Mouse (Mus musculus): ENCODE measurements around the gene Plet1. TPM values are rescaled to one million over a fixed set of nuclear protein-coding genes. Genes with fewer than 3 reads are reported as not detected.

Gene Plet1
- under 1 TPM in 2 of 4 experiments, not detected in 2; 0.36 to 0.39 TPM for total RNA-seq (2022)

DNA sequence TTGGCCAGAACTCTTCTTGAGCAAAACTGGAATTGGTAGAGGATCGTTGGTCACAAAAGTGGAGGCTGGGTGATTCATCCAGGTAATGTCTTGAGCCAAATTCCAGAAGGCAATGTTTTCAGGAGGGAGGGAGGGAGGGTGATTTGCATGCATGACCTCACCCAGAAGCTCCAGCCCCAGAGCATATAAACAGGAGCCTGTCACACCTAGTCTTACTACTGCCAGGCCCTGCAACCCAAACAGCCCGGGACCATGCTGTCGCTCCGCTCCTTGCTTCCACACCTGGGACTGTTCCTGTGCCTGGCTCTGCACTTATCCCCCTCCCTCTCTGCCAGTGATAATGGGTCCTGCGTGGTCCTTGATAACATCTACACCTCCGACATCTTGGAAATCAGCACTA, at the start of gene Plet1:
TSS of gene Plet1 (plus strand) at position 215 of the 400 bp plus-strand sequence.
- no peak for DNase-seq (ENCODE audit: low spot score in 2 of 2)

DNA sequence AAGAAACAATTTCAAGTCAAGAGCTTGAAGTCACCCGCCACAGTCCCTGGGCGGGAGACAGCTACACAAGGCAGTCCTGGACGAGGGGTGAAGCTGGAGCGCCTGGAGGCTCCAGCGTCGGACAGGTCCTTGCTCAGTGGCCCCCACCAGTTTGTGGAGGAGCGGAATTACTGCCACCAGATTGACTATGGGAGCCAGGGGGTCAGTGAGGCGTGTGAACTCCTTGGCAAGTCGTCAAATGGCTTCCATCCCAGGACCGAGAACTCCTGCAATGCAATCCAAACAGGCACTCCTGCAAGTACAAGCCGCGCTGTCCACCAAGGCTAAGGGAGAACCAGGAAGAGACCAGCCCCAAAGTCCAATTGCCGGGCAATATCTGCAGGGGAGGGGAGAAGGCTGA, 45.3 kb upstream of the Plet1 start:
- peak in 1 of 2 experiments; percentile 29 for DNase-seq (ENCODE audit: low spot score in 2 of 2)

GRCm38 (mm10) chr9:50451456-50452218, 42.7 kb upstream of the Plet1 start:
- peak; percentile 67 to 74 for DNase-seq (ENCODE audit: low spot score in 2 of 2)

DNA sequence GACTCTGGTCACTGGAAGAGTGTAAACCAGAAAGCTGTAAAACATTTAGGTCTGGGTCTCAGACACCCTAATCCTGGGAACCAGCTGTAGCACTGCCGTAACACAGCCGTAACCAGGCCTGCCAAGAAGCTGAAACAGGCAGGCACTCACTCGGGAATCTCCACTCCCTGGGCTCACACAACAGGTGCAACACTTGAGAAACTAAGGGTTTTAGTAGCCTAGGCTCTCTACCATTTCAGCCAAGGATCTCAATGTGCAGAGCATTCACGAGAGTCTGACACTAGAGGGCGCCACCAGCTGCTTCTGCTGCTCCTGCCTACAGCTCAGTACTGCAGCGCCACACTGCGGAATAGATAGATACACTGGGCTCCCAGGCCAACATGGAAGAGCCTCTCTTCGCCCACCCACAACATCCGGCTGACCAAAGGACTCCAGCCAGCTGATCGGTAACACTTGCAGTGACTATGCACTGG, 42.0 kb upstream of the Plet1 start:
- DNase-seq (ENCODE audit: low spot score in 2 of 2), result peak; percentile 73 to 88

DNA sequence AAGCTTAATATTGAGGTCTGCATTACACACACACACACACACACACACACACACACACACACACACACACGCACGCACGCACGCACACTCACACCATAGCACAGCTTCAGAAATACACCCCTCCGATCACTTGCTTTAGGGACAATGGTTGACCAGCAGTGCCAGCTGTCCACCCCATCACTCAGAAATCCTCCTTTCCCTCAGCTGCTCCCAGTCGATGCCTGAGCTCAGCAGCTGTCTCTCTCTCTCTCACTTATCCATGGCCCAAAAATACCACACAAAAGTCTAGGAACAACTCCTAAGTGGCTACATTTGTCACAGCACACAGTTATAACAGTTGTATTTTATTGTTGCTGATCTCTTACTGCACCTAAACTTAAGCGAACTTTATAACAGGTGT, 36.7 kb upstream of the Plet1 start:
- no peak for DNase-seq (ENCODE audit: low spot score in 2 of 2)

GRCm38 (mm10) chr9:50459537-50459936, 34.8 kb upstream of the Plet1 start:
- no peak for DNase-seq (ENCODE audit: low spot score in 2 of 2)

- peak; percentile 19 to 75 for DNase-seq (ENCODE audit: low spot score in 2 of 2)
Observed at GRCm38 (mm10) chr9:50462494-50463204, 31.7 kb upstream of the Plet1 start.

DNA sequence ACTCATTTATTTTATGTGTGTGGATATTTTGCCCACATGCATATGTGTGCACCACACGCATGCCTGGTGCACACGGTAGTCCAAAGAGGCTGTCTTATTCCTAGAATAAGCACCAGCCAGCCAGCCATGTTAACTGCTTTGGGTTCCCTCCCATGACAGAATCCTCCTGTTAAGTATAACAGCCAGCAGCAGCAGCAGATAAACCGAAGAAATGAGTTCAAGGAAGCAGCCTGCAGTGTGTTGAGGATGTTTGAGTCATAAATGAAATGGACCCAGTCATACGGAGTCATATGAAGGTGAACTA, 31.2 kb upstream of the Plet1 start:
- DNase-seq (ENCODE audit: low spot score in 2 of 2), result no peak

- DNase-seq (ENCODE audit: low spot score in 2 of 2), result no peak
Observed at GRCm38 (mm10) chr9:50470377-50471100, 23.8 kb upstream of the Plet1 start.

- DNase-seq (ENCODE audit: low spot score in 2 of 2), result no peak
Observed at GRCm38 (mm10) chr9:50471181-50471901, 23.0 kb upstream of the Plet1 start.

DNA sequence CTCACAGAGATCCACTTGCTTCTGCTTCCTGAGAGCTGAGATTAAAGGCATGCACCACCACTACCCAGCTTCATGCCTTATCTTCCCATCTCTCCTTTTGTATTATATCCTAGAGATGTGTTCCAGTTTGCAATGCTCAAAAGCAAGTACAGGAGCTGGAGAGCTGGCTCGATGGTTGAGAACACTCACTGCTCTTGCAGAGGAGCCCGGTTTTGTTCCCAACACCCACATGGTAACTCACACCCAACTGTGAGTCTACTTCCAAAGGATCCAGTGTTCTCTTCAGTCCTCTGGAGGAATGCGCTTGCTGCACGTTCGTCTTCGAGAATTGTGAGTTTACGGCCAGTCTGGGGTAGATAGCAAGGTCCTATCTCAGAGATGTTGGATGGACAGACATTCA, 19.0 kb upstream of the Plet1 start:
- DNase-seq (ENCODE audit: low spot score in 2 of 2), result no peak

GRCm38 (mm10) chr9:50475745-50476144, 18.6 kb upstream of the Plet1 start:
- DNase-seq (ENCODE audit: low spot score in 2 of 2), result no peak

DNA sequence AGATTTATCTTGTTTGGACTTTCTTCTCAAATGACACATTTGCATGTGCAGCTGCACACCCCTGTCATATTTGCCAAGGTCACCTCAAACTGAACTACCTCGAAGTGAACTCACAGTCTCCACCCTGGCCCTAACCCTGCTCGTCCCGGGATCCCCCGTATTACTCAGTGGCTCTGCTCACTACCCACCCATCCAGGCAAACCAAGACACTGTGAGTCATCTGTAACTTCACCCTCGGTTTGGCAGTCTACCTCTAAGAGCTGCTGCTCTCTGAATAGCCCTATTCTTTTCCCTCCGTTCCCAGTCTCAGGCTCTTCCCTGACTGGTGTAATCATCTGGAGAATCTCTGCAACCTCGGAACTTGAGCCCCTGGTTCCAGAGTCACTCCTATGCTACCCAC, 17.7 kb upstream of the Plet1 start:
- no peak for DNase-seq (ENCODE audit: low spot score in 2 of 2)

- no peak for DNase-seq (ENCODE audit: low spot score in 2 of 2)
Observed at GRCm38 (mm10) chr9:50477270-50477669, 17.1 kb upstream of the Plet1 start.

DNA sequence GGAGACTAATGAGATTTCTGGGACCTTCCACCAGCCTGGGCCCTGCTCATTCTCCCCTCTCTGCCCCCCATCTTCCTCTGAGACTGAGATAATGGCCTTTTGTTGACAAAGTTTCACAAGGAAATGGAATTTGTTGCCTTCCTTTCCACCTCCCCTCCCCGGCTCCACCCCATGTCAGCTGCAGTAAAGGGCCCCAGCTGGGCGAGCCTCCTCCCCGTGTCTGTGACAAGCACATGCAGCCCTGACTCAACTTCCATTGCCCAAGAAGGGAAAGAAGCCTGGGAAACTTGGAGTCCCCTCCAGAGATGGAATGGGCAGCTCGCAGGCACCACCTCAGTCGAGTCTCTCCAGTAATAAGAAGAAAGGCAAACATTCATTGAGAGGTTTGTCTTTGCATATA, 15.5 kb upstream of the Plet1 start:
- no peak for DNase-seq (ENCODE audit: low spot score in 2 of 2)

GRCm38 (mm10) chr9:50479476-50479875, 14.8 kb upstream of the Plet1 start:
- DNase-seq (ENCODE audit: low spot score in 2 of 2), result no peak

- no peak for DNase-seq (ENCODE audit: low spot score in 2 of 2)
Observed at GRCm38 (mm10) chr9:50482743-50483142, 11.6 kb upstream of the Plet1 start.

DNA sequence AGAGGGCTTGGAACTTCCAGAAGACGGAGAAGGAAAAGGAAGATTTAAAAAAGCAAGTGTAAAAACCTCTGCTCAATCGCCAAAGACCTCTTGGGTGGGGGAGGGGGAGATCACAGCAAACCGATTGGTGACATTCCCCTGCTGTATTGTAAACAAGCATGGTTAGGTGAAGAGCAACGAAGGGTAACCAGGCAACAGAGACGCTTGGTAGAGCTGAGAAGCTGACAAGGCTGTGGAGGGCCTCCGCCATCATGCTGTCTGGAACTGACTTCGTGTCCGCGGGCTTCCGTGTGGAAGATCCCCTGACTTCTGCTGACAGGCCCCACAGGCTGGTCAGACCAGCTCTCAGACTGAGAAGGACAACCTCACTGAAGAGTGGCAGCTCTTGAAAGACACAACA, 8.8 kb upstream of the Plet1 start:
- DNase-seq (ENCODE audit: low spot score in 2 of 2), result no peak

- DNase-seq (ENCODE audit: low spot score in 2 of 2), result no peak
Observed at GRCm38 (mm10) chr9:50490836-50491235, 3.5 kb upstream of the Plet1 start.

DNA sequence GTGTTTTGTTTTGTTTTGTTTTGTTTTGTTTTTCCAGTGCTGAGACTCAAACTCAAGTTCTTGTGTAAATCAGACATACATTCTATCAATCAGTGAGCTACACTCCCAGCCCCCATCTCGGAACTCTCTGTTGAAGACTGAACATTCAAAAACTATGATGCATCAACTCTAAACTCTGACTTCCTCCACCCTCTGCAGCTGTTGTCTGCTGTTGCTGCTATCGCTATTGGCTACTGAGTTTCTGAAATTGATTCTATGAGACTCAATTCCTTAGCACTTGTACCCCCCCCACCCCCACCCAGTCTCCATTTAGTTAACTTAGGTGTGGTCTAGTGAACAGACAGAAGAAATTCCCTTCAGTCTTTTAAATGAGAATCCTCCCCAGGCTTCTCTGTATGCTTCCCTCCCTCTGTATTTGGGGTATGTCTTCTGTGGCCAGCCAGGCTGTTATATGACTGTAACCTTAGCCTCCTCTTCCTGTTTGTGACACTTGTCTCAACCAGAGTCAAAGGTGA, 2.7 kb upstream of the Plet1 start:
- DNase-seq (ENCODE audit: low spot score in 2 of 2), result no peak

DNA sequence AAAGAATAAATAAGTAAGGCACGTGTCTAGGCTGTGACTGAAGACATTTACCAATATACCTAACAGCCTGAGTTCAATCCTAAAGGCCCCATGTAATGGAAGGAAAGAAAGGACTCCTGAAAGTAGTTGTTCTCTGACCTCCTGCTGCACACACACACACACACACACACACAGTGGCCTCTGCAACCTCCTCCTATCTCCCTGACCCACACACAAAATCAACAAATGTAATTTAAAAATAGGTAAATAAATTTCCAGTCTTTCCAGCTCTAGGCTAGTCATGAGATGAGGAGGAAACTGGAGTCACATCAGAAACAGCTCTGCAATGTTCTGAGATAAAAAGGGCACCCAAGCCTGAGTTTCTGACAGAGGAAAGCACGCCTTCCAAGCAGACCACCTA, 548 bp upstream of the Plet1 start:
- DNase-seq (ENCODE audit: low spot score in 2 of 2), result no peak
